Mouse (Mus musculus): ENCODE data around the gene Lhfpl4.

GRCm38 (mm10) chr6:113133360-113133759 lies 61.8 kb downstream of the Lhfpl4 start:
- TF ChIP-seq CTCF (conservative IDR thresholded peaks at IDR 0.05; ENCODE audit: insufficient read depth, insufficient read length, low read depth, low read length) (no peak), POLR2A (IDR thresholded peaks at IDR 0.05; ENCODE audit: low read depth, low read length) (no peak)
